Mouse (Mus musculus): Measurements from ENCODE around the gene Igfbp2. TPM values are rescaled to one million over a fixed set of nuclear protein-coding genes. Genes with fewer than 3 reads are reported as not detected.

Gene Igfbp2
- total RNA-seq, 1 experiment = 1,066 TPM

- no peak overlapping the region for H3K4me3 ChIP-seq (ENCODE audit: insufficient read depth in 1 of 2, low read depth in 1 of 2, low read length in 2 of 2, poor library complexity in 1 of 2, severe bottlenecking in 1 of 2)
- H3K9me3 ChIP-seq (ENCODE audit: control insufficient read depth, insufficient read depth, low read depth, low read length) = no peaks in the 10 kb centered on the region
- H3K27ac ChIP-seq (ENCODE audit: insufficient read depth, low read depth, low read length, poor library complexity, severe bottlenecking) = no peak overlapping the region
- no peak overlapping the region for H3K9ac ChIP-seq (ENCODE audit: insufficient read depth, low read depth, low read length, poor library complexity, severe bottlenecking)
- DNase-seq (ENCODE audit: low read depth, low spot score) = no peak
- H3K4me1 ChIP-seq (ENCODE audit: control insufficient read depth in 2 of 2, insufficient read depth in 2 of 2, low read length in 2 of 2, poor library complexity in 1 of 2) = peaks cover 4 to 10% of the 10 kb centered on the region in 2 experiments; a peak in 3 of 4 replicates
- peaks cover 58% of the 10 kb centered on the region for H3K36me3 ChIP-seq (ENCODE audit: control insufficient read depth, insufficient read depth, low read length, poor library complexity, severe bottlenecking)
- TF ChIP-seq HCFC1 (IDR thresholded peaks at IDR 0.05; ENCODE audit: borderline replicate concordance, insufficient read depth, low read length) (no peak), ZC3H11A (IDR thresholded peaks at IDR 0.05; ENCODE audit: borderline replicate concordance, low read depth, low read length) (no peak), CHD2 (IDR thresholded peaks at IDR 0.05; ENCODE audit: low read depth, low read length) (no peak), MAFK (IDR thresholded peaks at IDR 0.05; ENCODE audit: insufficient read depth, low read depth, low read length) (no peak), ZNF384 (IDR thresholded peaks at IDR 0.05; ENCODE audit: low read depth, low read length) (no peak)
- in situ Hi-C loops (cut with MboI; ENCODE audit: low sequenced_read_pairs in 2 of 2, unreplicated experiment in 2 of 2) = no loop called here
Observed at GRCm38 (mm10) chr1:72844675-72845074, 20.4 kb downstream of the Igfbp2 start.

GRCm38 (mm10) chr1:72847849-72848380 is 23.6 kb downstream of the Igfbp2 start:
- Histone ChIP-seq H3K27ac (ENCODE audit: insufficient read depth, low read depth, low read length, poor library complexity, severe bottlenecking) (no peak overlapping the region), H3K36me3 (ENCODE audit: control insufficient read depth, insufficient read depth, low read length, poor library complexity, severe bottlenecking) (peaks cover 70% of the 10 kb centered on the region), H3K9me3 (ENCODE audit: control insufficient read depth, insufficient read depth, low read depth, low read length) (no peaks in the 10 kb centered on the region), H3K4me1 (ENCODE audit: control insufficient read depth in 2 of 2, insufficient read depth in 2 of 2, low read length in 2 of 2, poor library complexity in 1 of 2) (peaks cover 0 to 4% of the 10 kb centered on the region in 2 experiments; a peak in 2 of 4 replicates), H3K4me3 (ENCODE audit: insufficient read depth in 1 of 2, low read depth in 1 of 2, low read length in 2 of 2, poor library complexity in 1 of 2, severe bottlenecking in 1 of 2) (no peak overlapping the region), H3K9ac (ENCODE audit: insufficient read depth, low read depth, low read length, poor library complexity, severe bottlenecking) (no peak overlapping the region)
- DNase-seq (ENCODE audit: low read depth, low spot score) = no peak
- TF ChIP-seq HCFC1 (IDR thresholded peaks at IDR 0.05; ENCODE audit: borderline replicate concordance, insufficient read depth, low read length) (no peak), ZC3H11A (IDR thresholded peaks at IDR 0.05; ENCODE audit: borderline replicate concordance, low read depth, low read length) (no peak), ZNF384 (IDR thresholded peaks at IDR 0.05; ENCODE audit: low read depth, low read length) (no peak), CHD2 (IDR thresholded peaks at IDR 0.05; ENCODE audit: low read depth, low read length) (no peak), MAFK (IDR thresholded peaks at IDR 0.05; ENCODE audit: insufficient read depth, low read depth, low read length) (no peak)
- in situ Hi-C loops (cut with MboI; ENCODE audit: low sequenced_read_pairs in 2 of 2, unreplicated experiment in 2 of 2) = no loop called here

GRCm38 (mm10) chr1:72849037-72849436 is 24.7 kb downstream of the Igfbp2 start:
- DNase-seq (ENCODE audit: low read depth, low spot score) = no peak
- H3K9ac ChIP-seq (ENCODE audit: insufficient read depth, low read depth, low read length, poor library complexity, severe bottlenecking) = no peak overlapping the region
- H3K36me3 ChIP-seq (ENCODE audit: control insufficient read depth, insufficient read depth, low read length, poor library complexity, severe bottlenecking) = peaks cover 64% of the 10 kb centered on the region

GRCm38 (mm10) chr1:72853759-72854158 is 29.5 kb downstream of the Igfbp2 start:
- H3K4me1 ChIP-seq (ENCODE audit: control insufficient read depth in 2 of 2, insufficient read depth in 2 of 2, low read length in 2 of 2, poor library complexity in 1 of 2) = peaks cover 0 to 8% of the 10 kb centered on the region in 2 experiments; a peak in 1 of 4 replicates
- H3K27ac ChIP-seq (ENCODE audit: insufficient read depth, low read depth, low read length, poor library complexity, severe bottlenecking) = no peak overlapping the region
- peaks cover 34% of the 10 kb centered on the region for H3K36me3 ChIP-seq (ENCODE audit: control insufficient read depth, insufficient read depth, low read length, poor library complexity, severe bottlenecking)
- no peak for DNase-seq (ENCODE audit: low read depth, low spot score)
- TF ChIP-seq MAFK (IDR thresholded peaks at IDR 0.05; ENCODE audit: insufficient read depth, low read depth, low read length) = no peak
- no peak for TF ChIP-seq HCFC1 (IDR thresholded peaks at IDR 0.05; ENCODE audit: borderline replicate concordance, insufficient read depth, low read length)
- no peak for TF ChIP-seq CHD2 (IDR thresholded peaks at IDR 0.05; ENCODE audit: low read depth, low read length)
- in situ Hi-C loops (cut with MboI; ENCODE audit: low sequenced_read_pairs in 2 of 2, unreplicated experiment in 2 of 2) = loop anchor here in 1 of 2 experiments (5.0 kb wide), 1 partner anchor 136 kb away; no protein-coding TSS in a partner anchor
- no peaks in the 10 kb centered on the region for H3K9me3 ChIP-seq (ENCODE audit: control insufficient read depth, insufficient read depth, low read depth, low read length)
- no peak overlapping the region for H3K4me3 ChIP-seq (ENCODE audit: insufficient read depth in 1 of 2, low read depth in 1 of 2, low read length in 2 of 2, poor library complexity in 1 of 2, severe bottlenecking in 1 of 2)
- H3K9ac ChIP-seq (ENCODE audit: insufficient read depth, low read depth, low read length, poor library complexity, severe bottlenecking) = peak overlapping the region; percentile 1; the same call in 1 of the 2 replicates

More at GRCm38 (mm10) chr1:72849037-72849436, 24.7 kb downstream of the Igfbp2 start:
- Histone ChIP-seq H3K4me1 (ENCODE audit: control insufficient read depth in 2 of 2, insufficient read depth in 2 of 2, low read length in 2 of 2, poor library complexity in 1 of 2) (peaks cover 0 to 8% of the 10 kb centered on the region in 2 experiments; a peak in 2 of 4 replicates), H3K4me3 (ENCODE audit: insufficient read depth in 1 of 2, low read depth in 1 of 2, low read length in 2 of 2, poor library complexity in 1 of 2, severe bottlenecking in 1 of 2) (no peak overlapping the region), H3K9me3 (ENCODE audit: control insufficient read depth, insufficient read depth, low read depth, low read length) (no peaks in the 10 kb centered on the region), H3K27ac (ENCODE audit: insufficient read depth, low read depth, low read length, poor library complexity, severe bottlenecking) (no peak overlapping the region)
- in situ Hi-C loops (cut with MboI; ENCODE audit: low sequenced_read_pairs in 2 of 2, unreplicated experiment in 2 of 2) = no loop called here
- TF ChIP-seq CHD2 (IDR thresholded peaks at IDR 0.05; ENCODE audit: low read depth, low read length) (no peak), MAFK (IDR thresholded peaks at IDR 0.05; ENCODE audit: insufficient read depth, low read depth, low read length) (no peak), ZNF384 (IDR thresholded peaks at IDR 0.05; ENCODE audit: low read depth, low read length) (no peak), ZC3H11A (IDR thresholded peaks at IDR 0.05; ENCODE audit: borderline replicate concordance, low read depth, low read length) (no peak), HCFC1 (IDR thresholded peaks at IDR 0.05; ENCODE audit: borderline replicate concordance, insufficient read depth, low read length) (no peak)
